19 mouse cellular contexts compared by ENCODE assay signal in genomic region chr8:111264693-111265220, GRCm38 (mm10). TPM values are rescaled to one million over a fixed set of nuclear protein-coding genes. Genes with fewer than 3 reads are reported as not detected.
DNase-seq lines count a peak whose midpoint lies in the region; ATAC-seq and TF ChIP-seq lines count a peak whose summit lies in the region.
"Had no signal": no experiment of that assay in that cellular context is flagged by ENCODE, and none has a peak within 500 bp of the region (broad histone marks: within the 10 kb centered on the region; RNA-seq: fewer than 3 reads in every experiment).

No protein-coding gene starts in this region.

- H3K27ac ChIP-seq in kidney, adult 2 months (ENCODE audit: insufficient read depth, low read depth, low read length) = peak overlapping the region; percentile 86
- no peak overlapping the region for H3K27ac ChIP-seq in kidney, embryonic 16.5 days (ENCODE audit: low read length)
- H3K27ac ChIP-seq in intestine, embryonic 16.5 days (ENCODE audit: low read length) = no peak overlapping the region
- H3K27ac ChIP-seq: embryonic facial prominence, embryonic 15.5 days; forebrain, embryonic 10.5 days; gastrocnemius, adult 2 months; hindbrain, embryonic 10.5 days had no signal

- no peaks in the 10 kb centered on the region; the same call in 1 of the 2 replicates for H3K27me3 ChIP-seq in kidney, adult 2 months (replicated peaks; ENCODE audit: control insufficient read depth, insufficient read depth, low read length)
- no peaks in the 10 kb centered on the region for H3K27me3 ChIP-seq in kidney, embryonic 16.5 days (ENCODE audit: insufficient read depth, low read length)
- H3K27me3 ChIP-seq in intestine, embryonic 16.5 days (replicated peaks; ENCODE audit: control insufficient read depth, insufficient read depth, low read length) = no peaks in the 10 kb centered on the region
- H3K27me3 ChIP-seq: embryonic facial prominence, embryonic 15.5 days; heart, embryonic 12.5 days had no signal

- ATAC-seq in kidney, embryonic 16.5 days (ENCODE audit: low FRiP score, low TSS enrichment) = no peak
- peak; percentile 34; the same call in 1 of the 2 replicates for ATAC-seq in intestine, embryonic 16.5 days
- ATAC-seq: forebrain, embryonic 14.5 days had no signal

- TF ChIP-seq POLR2A in kidney, adult 2 months (IDR thresholded peaks at IDR 0.05; ENCODE audit: low read depth, low read length) = no peak

- DNase-seq in kidney, adult 2 months = peak; percentile 64
- DNase-seq in kidney, postnatal 36 days = peak; percentile 26 to 31
- no peak for DNase-seq in kidney, adult 18-20 months
- no peak for DNase-seq in embryo, embryonic 9.5 days (ENCODE audit: extremely low spot score)
- no peak for DNase-seq in adrenal gland, postnatal 14 days
- DNase-seq: adrenal gland, adult 2 months; adrenal gland, postnatal 36 days; cerebellum, adult 2 months; cerebellum, postnatal 10 days; gastrocnemius, adult 2 months; gastrocnemius, postnatal 25 days had no signal

- TF ChIP-seq CTCF in kidney, adult 2 months (conservative IDR thresholded peaks at IDR 0.05; ENCODE audit: insufficient read depth, insufficient read length, low read depth, low read length) = no peak

- H3K36me3 ChIP-seq in kidney, adult 2 months (ENCODE audit: control insufficient read depth, insufficient read depth, low read length) = no peaks in the 10 kb centered on the region
- no peaks in the 10 kb centered on the region for H3K36me3 ChIP-seq in kidney, embryonic 16.5 days (ENCODE audit: insufficient read depth, low read length)
- no peaks in the 10 kb centered on the region for H3K36me3 ChIP-seq in intestine, embryonic 16.5 days (ENCODE audit: control insufficient read depth, insufficient read depth, low read length)
- H3K36me3 ChIP-seq: embryonic facial prominence, embryonic 15.5 days had no signal

- no peaks in the 10 kb centered on the region; the same call in 1 of the 2 replicates for H3K4me1 ChIP-seq in kidney, adult 2 months (ENCODE audit: control insufficient read depth, insufficient read depth, low read length)
- H3K4me1 ChIP-seq in kidney, embryonic 16.5 days (ENCODE audit: insufficient read depth, low read length) = peaks cover 5% of the 10 kb centered on the region; the same call in 1 of the 2 replicates
- no peaks in the 10 kb centered on the region; the same call in 1 of the 2 replicates for H3K4me1 ChIP-seq in intestine, embryonic 16.5 days (ENCODE audit: control insufficient read depth, insufficient read depth, low read length)
- H3K4me1 ChIP-seq: embryonic facial prominence, embryonic 15.5 days; hindbrain, embryonic 10.5 days had no signal

- no peak overlapping the region for H3K4me2 ChIP-seq in kidney, embryonic 16.5 days (replicated peaks; ENCODE audit: low read depth, low read length)
- no peak overlapping the region for H3K4me2 ChIP-seq in intestine, embryonic 16.5 days (ENCODE audit: low read depth, low read length)
- H3K4me2 ChIP-seq: embryonic facial prominence, embryonic 15.5 days; heart, embryonic 12.5 days had no signal

- no peak overlapping the region for H3K9ac ChIP-seq in kidney, embryonic 16.5 days (replicated peaks; ENCODE audit: low read length)
- H3K9ac ChIP-seq in intestine, embryonic 16.5 days (ENCODE audit: low read depth, low read length) = no peak overlapping the region
- H3K9ac ChIP-seq: embryonic facial prominence, embryonic 15.5 days; heart, embryonic 12.5 days had no signal

- no peak overlapping the region for H3K4me3 ChIP-seq in kidney, adult 2 months (ENCODE audit: insufficient read depth, low read depth, low read length)
- H3K4me3 ChIP-seq in kidney, embryonic 16.5 days (ENCODE audit: low read length) = no peak overlapping the region
- H3K4me3 ChIP-seq in intestine, embryonic 16.5 days (ENCODE audit: low read length) = no peak overlapping the region
- H3K4me3 ChIP-seq: embryonic facial prominence, embryonic 15.5 days; erythroblast, embryonic 14.5 days; forebrain, embryonic 10.5 days; gastrocnemius, adult 2 months; heart, embryonic 12.5 days; hindbrain, embryonic 10.5 days had no signal

- WGBS in kidney, adult 2 months = 48% methylated on average over 2 of the region's 2 CpGs
- 69% methylated on average over 2 of the region's 2 CpGs for WGBS in kidney, embryonic 16.5 days
- WGBS in intestine, embryonic 16.5 days = 73% methylated on average over 2 of the region's 2 CpGs

- peaks cover 5% of the 10 kb centered on the region; the same call in 1 of the 2 replicates for H3K9me3 ChIP-seq in kidney, embryonic 16.5 days (ENCODE audit: low read length)
- no peaks in the 10 kb centered on the region for H3K9me3 ChIP-seq in intestine, embryonic 16.5 days (ENCODE audit: control insufficient read depth, low read length)
- H3K9me3 ChIP-seq: embryonic facial prominence, embryonic 15.5 days; forebrain, embryonic 10.5 days; hindbrain, embryonic 10.5 days had no signal

RNA-seq across cellular contexts. Expression of gene Glg1, which starts 5.7 kb away (rescaled TPM):
- 40.8 and 44.5 TPM in 2 replicates for polyA plus RNA-seq in kidney, adult 2 months (2012; rRNA removed)
- 79.5 and 88.4 TPM in 2 replicates for polyA plus RNA-seq in kidney, embryonic 16.5 days (2015; fragmentation: Nextera tagmentation; extraction: Ambion mirVana)
- 43.7 and 48.5 TPM in 2 replicates for polyA plus RNA-seq in intestine, embryonic 16.5 days (2015; fragmentation: Nextera tagmentation; extraction: Ambion mirVana)
- 95.5 and 98.6 TPM in 2 replicates for total RNA-seq in adrenal gland, postnatal 14 days (2021)

RNA-seq across cellular contexts. Expression of gene Rfwd3, which starts 35.3 kb away (rescaled TPM):
- polyA plus RNA-seq in kidney, adult 2 months (2012; rRNA removed) = 11.3 and 11.6 TPM in 2 replicates
- 71.9 and 74.9 TPM in 2 replicates for polyA plus RNA-seq in kidney, embryonic 16.5 days (2015; fragmentation: Nextera tagmentation; extraction: Ambion mirVana)
- polyA plus RNA-seq in intestine, embryonic 16.5 days (2015; fragmentation: Nextera tagmentation; extraction: Ambion mirVana) = 44.7 and 46.4 TPM in 2 replicates
- total RNA-seq in adrenal gland, postnatal 14 days (2021) = 46.5 and 49.0 TPM in 2 replicates

Comparison
In these comparisons a context has a peak if more than half of its experiments do, and no peak if none do; other contexts are left out.
1. DNase-seq: peak in kidney, adult 2 months (single experiment) and kidney, postnatal 36 days (2 of 2); none in kidney, adult 18-20 months (single experiment), embryo, embryonic 9.5 days (single experiment) and adrenal gland, postnatal 14 days (single experiment).